ENCODE assay signal across 10 mouse cellular contexts in genomic region chr7:80666198-80666915, GRCm38 (mm10). TPM values are rescaled to one million over a fixed set of nuclear protein-coding genes. Genes with fewer than 3 reads are reported as not detected.
DNase-seq lines count a peak whose midpoint lies in the region; ATAC-seq and TF ChIP-seq lines count a peak whose summit lies in the region.
"Had no signal": no experiment of that assay in that cellular context is flagged by ENCODE, and none has a peak within 500 bp of the region (broad histone marks: within the 10 kb centered on the region; RNA-seq: fewer than 3 reads in every experiment).

No protein-coding gene starts in this region.

- H3K4me1 ChIP-seq in erythroblast, embryonic 14.5 days (ENCODE audit: control insufficient read depth): peaks cover 44% of the 10 kb centered on the region
- peaks cover 28% of the 10 kb centered on the region for H3K4me1 ChIP-seq in embryonic facial prominence, embryonic 14.5 days (ENCODE audit: control insufficient read depth, insufficient read depth, low read length)
- H3K4me1 ChIP-seq in kidney, postnatal 0 days (replicated peaks; ENCODE audit: insufficient read depth, low read length): peaks cover 8% of the 10 kb centered on the region
- H3K4me1 ChIP-seq in forebrain, embryonic 11.5 days (replicated peaks; ENCODE audit: control insufficient read depth, insufficient read depth, low read length): no peaks in the 10 kb centered on the region

- no peaks in the 10 kb centered on the region for H3K9me3 ChIP-seq in erythroblast, embryonic 14.5 days (ENCODE audit: control insufficient read depth, low read length)
- H3K9me3 ChIP-seq in embryonic facial prominence, embryonic 14.5 days (ENCODE audit: control insufficient read depth, low read length): no peaks in the 10 kb centered on the region
- H3K9me3 ChIP-seq in kidney, postnatal 0 days (replicated peaks; ENCODE audit: low read length): no peaks in the 10 kb centered on the region
- no peaks in the 10 kb centered on the region for H3K9me3 ChIP-seq in forebrain, embryonic 11.5 days (ENCODE audit: control insufficient read depth, low read length)

- ATAC-seq in erythroblast, adult 5-6 weeks (replicated peaks; ENCODE audit: low FRiP score, poor library complexity, severe bottlenecking): no peak
- ATAC-seq in embryonic facial prominence, embryonic 14.5 days (ENCODE audit: low read depth): peak; percentile 76
- ATAC-seq in kidney, postnatal 0 days (replicated peaks; ENCODE audit: low FRiP score, low read depth): peak; percentile 55; the same call in 1 of the 2 replicates
- ATAC-seq in forebrain, embryonic 11.5 days (replicated peaks; ENCODE audit: low FRiP score): no peak

- H3K9ac ChIP-seq in embryonic facial prominence, embryonic 14.5 days (ENCODE audit: low read depth, low read length): no peak overlapping the region
- no peak overlapping the region for H3K9ac ChIP-seq in kidney, postnatal 0 days (ENCODE audit: low read depth, low read length)
- H3K9ac ChIP-seq in forebrain, embryonic 11.5 days (ENCODE audit: low read length): no peak overlapping the region

- peak overlapping the region; percentile 14; the same call in 1 of the 2 replicates for H3K4me2 ChIP-seq in embryonic facial prominence, embryonic 14.5 days (ENCODE audit: low read depth, low read length)
- no peak overlapping the region for H3K4me2 ChIP-seq in kidney, postnatal 0 days (ENCODE audit: low read length)
- no peak overlapping the region for H3K4me2 ChIP-seq in forebrain, embryonic 11.5 days (ENCODE audit: low read depth, low read length, severe bottlenecking)

- peak; percentile 93 for DNase-seq in embryonic facial prominence, embryonic 14.5 days (ENCODE audit: low spot score)
- DNase-seq in kidney, postnatal 0 days (ENCODE audit: low spot score): peak; percentile 85
- DNase-seq in lung, postnatal 14 days: peak; percentile 54
- no peak for DNase-seq in urinary bladder, postnatal 4 days (ENCODE audit: low spot score in 2 of 2)
- DNase-seq in forebrain, embryonic 11.5 days (ENCODE audit: low spot score): no peak
- no peak for DNase-seq in ovary, postnatal 10 days (ENCODE audit: low spot score)
- DNase-seq: cerebellum, adult 9-11 months; midbrain, embryonic 14.5 days had no signal

- WGBS in embryonic facial prominence, embryonic 14.5 days: 21% methylated on average over 10 of the region's 10 CpGs
- WGBS in kidney, postnatal 0 days: 43% methylated on average over 10 of the region's 10 CpGs
- WGBS in forebrain, embryonic 11.5 days: 70% methylated on average over 10 of the region's 10 CpGs

- peak overlapping the region; percentile 77 for H3K27ac ChIP-seq in embryonic facial prominence, embryonic 14.5 days (replicated peaks; ENCODE audit: low read depth, low read length)
- peak overlapping the region; percentile 78; the same call in 1 of the 2 replicates for H3K27ac ChIP-seq in kidney, postnatal 0 days
- H3K27ac ChIP-seq in forebrain, embryonic 11.5 days (ENCODE audit: low read depth, low read length): no peak overlapping the region

- H3K27me3 ChIP-seq in erythroblast, embryonic 14.5 days (ENCODE audit: control insufficient read depth): no peaks in the 10 kb centered on the region
- no peaks in the 10 kb centered on the region for H3K27me3 ChIP-seq in embryonic facial prominence, embryonic 14.5 days (replicated peaks; ENCODE audit: control insufficient read depth, insufficient read depth, low read length)
- H3K27me3 ChIP-seq in kidney, postnatal 0 days (ENCODE audit: insufficient read depth, low read length): no peaks in the 10 kb centered on the region
- H3K27me3 ChIP-seq in forebrain, embryonic 11.5 days (ENCODE audit: control insufficient read depth, insufficient read depth, low read length): no peaks in the 10 kb centered on the region

- no peaks in the 10 kb centered on the region; the same call in 1 of the 2 replicates for H3K36me3 ChIP-seq in erythroblast, embryonic 14.5 days (ENCODE audit: control insufficient read depth)
- H3K36me3 ChIP-seq in embryonic facial prominence, embryonic 14.5 days (ENCODE audit: control insufficient read depth, insufficient read depth, low read length): no peaks in the 10 kb centered on the region
- H3K36me3 ChIP-seq in kidney, postnatal 0 days (ENCODE audit: insufficient read depth, low read length): no peaks in the 10 kb centered on the region
- no peaks in the 10 kb centered on the region for H3K36me3 ChIP-seq in forebrain, embryonic 11.5 days (ENCODE audit: control insufficient read depth, insufficient read depth, low read length)

- H3K4me3 ChIP-seq in erythroblast, embryonic 14.5 days (replicated peaks): peak overlapping the region; percentile 5
- H3K4me3 ChIP-seq in embryonic facial prominence, embryonic 14.5 days (ENCODE audit: low read depth, low read length): no peak overlapping the region
- H3K4me3 ChIP-seq in kidney, postnatal 0 days (replicated peaks; ENCODE audit: low read depth, low read length): no peak overlapping the region
- no peak overlapping the region for H3K4me3 ChIP-seq in forebrain, embryonic 11.5 days (ENCODE audit: low read depth, low read length)

- TF ChIP-seq CTCF in kidney, postnatal 0 days (IDR thresholded peaks at IDR 0.05; ENCODE audit: low read depth): no peak

RNA-seq across cellular contexts. Expression of gene Crtc3, which starts 22.3 kb away (rescaled TPM):
- 0.72 and 0.78 TPM in 2 replicates for polyA plus RNA-seq in erythroblast, embryonic 14.5 days (2012)
- 1.5 and 2.1 TPM in 2 replicates for total RNA-seq in erythroblast, adult 5-6 weeks (2015; ENCODE audit: low replicate concordance)
- total RNA-seq in erythroblast, adult 5-6 weeks (2017; ENCODE audit: low replicate concordance): 3.6 and 11.8 TPM in 2 replicates
- 21.6 and 22.9 TPM in 2 replicates for polyA plus RNA-seq in embryonic facial prominence, embryonic 14.5 days (2014; fragmentation: Nextera tagmentation; extraction: Ambion mirVana)
- 18.5 and 18.9 TPM in 2 replicates for polyA plus RNA-seq in kidney, postnatal 0 days (2015; fragmentation: Nextera tagmentation; extraction: Ambion mirVana)
- polyA plus RNA-seq in forebrain, embryonic 11.5 days (2014; fragmentation: Nextera tagmentation; extraction: Ambion mirVana): 11.9 and 15.5 TPM in 2 replicates

Comparison
In these comparisons a context has a peak if more than half of its experiments do, and no peak if none do; other contexts are left out.
1. ATAC-seq: peak in embryonic facial prominence, embryonic 14.5 days (single experiment) and kidney, postnatal 0 days (single experiment); none in erythroblast, adult 5-6 weeks (single experiment) and forebrain, embryonic 11.5 days (single experiment).
2. DNase-seq: peak in embryonic facial prominence, embryonic 14.5 days (single experiment), kidney, postnatal 0 days (single experiment) and lung, postnatal 14 days (single experiment); none in urinary bladder, postnatal 4 days (0 of 2), forebrain, embryonic 11.5 days (single experiment) and ovary, postnatal 10 days (single experiment).